Mouse (Mus musculus): ENCODE results near the gene Tacc2. TPM values are rescaled to one million over a fixed set of nuclear protein-coding genes. Genes with fewer than 3 reads are reported as not detected.
A peak's percentile ranks its signal among the peaks of the same experiment; 100 is the strongest.

The Tacc2 gene
- polyA plus RNA-seq, 1 experiment from 2014 or later = 50.8 TPM

GRCm38 (mm10) chr7:130732908-130733307 lies 155.7 kb downstream of the Tacc2 start:
- Histone ChIP-seq H3K4me1 (replicated peaks) (0 out of 2 replicates have a peak, but pooled peaks cover 4% of the 10 kb centered on the region), H3K4me3 (no peak overlapping the region), H3K27me3 (ENCODE audit: insufficient read depth, poor library complexity, severe bottlenecking) (no peaks in the 10 kb centered on the region), H3K9me3 (no peaks in the 10 kb centered on the region), H3K27ac (no peak overlapping the region), H3K36me3 (peaks cover 87% of the 10 kb centered on the region)
- DNase-seq (ENCODE audit: low spot score) = no peak
- WGBS = 76% methylated on average over 6 of the region's 6 CpGs

DNA sequence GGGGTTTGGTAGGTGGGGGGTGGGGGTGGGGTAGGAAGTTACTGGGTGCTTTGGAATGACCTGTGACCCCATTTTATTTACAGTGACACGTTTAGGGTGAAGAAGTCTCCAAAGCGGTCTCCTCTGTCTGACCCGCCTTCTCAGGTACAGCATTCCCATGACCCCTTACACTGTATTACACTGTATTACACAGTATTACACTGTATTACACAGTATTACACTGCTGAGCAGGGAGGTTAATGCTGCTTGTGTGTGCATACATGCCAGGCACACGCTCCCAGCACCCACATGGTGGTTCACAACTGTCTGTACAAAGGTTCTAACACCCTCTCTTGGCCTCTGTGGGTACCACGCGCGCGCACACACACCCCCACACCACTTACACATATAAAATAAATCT lies 156.2 kb downstream of the Tacc2 start:
- no peaks in the 10 kb centered on the region for H3K9me3 ChIP-seq
- peaks cover 87% of the 10 kb centered on the region for H3K36me3 ChIP-seq
- H3K4me1 ChIP-seq (replicated peaks) = 0 out of 2 replicates have a peak, but pooled peaks cover 4% of the 10 kb centered on the region
- no peak overlapping the region for H3K27ac ChIP-seq
- H3K27me3 ChIP-seq (ENCODE audit: insufficient read depth, poor library complexity, severe bottlenecking) = no peaks in the 10 kb centered on the region
- H3K4me3 ChIP-seq = no peak overlapping the region
- 92% methylated on average over 8 of the region's 8 CpGs for WGBS
- DNase-seq (ENCODE audit: low spot score) = no peak

DNA sequence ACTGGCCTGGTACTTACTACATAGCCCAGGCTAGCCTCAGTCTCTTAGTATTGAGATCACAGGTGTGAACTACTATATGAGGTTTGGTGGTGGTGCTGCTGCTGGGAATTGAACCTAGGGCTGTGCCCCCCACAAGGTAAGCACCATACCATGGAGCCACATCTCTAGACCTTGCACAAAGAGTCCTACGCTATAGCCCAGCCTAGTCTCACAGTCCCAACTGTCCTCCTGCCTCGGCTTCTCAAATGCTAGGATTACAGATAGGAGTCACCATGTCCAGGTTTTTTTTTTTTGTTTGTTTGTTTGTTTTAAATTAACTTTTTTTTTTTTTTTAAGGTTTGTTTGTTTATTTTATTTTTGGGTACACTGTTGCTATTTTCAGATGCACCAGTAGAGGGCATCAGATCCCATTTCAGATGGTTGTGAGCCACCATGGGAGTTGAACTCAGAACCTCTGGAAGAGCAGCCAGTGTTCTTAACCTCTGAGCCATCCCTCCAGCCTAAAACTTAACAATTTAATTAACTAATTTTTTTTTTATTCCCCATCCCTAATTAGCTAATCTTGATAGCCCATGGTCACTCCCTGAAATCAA lies 157.1 kb downstream of the Tacc2 start:
- DNase-seq (ENCODE audit: low spot score) = no peak
- H3K4me3 ChIP-seq = no peak overlapping the region
- peaks cover 87% of the 10 kb centered on the region for H3K36me3 ChIP-seq
- WGBS = 95% methylated on average over 2 of the region's 2 CpGs
- H3K4me1 ChIP-seq (replicated peaks) = 0 out of 2 replicates have a peak, but pooled peaks cover 4% of the 10 kb centered on the region
- no peak overlapping the region for H3K27ac ChIP-seq
- H3K9me3 ChIP-seq = no peaks in the 10 kb centered on the region
- H3K27me3 ChIP-seq (ENCODE audit: insufficient read depth, poor library complexity, severe bottlenecking) = no peaks in the 10 kb centered on the region

DNA sequence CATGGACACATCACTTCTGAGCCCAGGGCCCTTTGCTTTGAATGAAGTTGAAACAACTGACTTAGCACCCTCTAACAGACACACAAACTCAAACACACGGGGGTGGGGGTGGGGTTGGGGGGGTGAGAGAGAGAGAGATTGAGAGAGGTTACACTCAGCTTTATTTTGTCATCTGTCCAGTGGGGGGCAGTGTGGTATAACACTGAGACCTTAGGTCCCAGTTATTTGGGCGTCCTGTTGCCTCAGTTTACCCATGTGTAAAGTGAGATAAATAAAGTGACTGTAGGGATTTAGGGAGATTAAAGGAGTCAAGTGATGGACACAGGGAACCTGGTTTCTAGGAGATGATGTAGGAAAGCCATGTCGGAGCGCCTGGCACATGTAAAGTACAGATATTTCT lies 163.9 kb downstream of the Tacc2 start:
- no peaks in the 10 kb centered on the region for H3K4me1 ChIP-seq (replicated peaks)
- no peak overlapping the region for H3K4me3 ChIP-seq
- H3K9me3 ChIP-seq = no peaks in the 10 kb centered on the region
- H3K27me3 ChIP-seq (ENCODE audit: insufficient read depth, poor library complexity, severe bottlenecking) = no peaks in the 10 kb centered on the region
- DNase-seq (ENCODE audit: low spot score) = no peak
- H3K27ac ChIP-seq = no peak overlapping the region
- H3K36me3 ChIP-seq = peaks cover 100% of the 10 kb centered on the region
- 86% methylated on average over 4 of the region's 4 CpGs for WGBS

- Histone ChIP-seq H3K4me3 (no peak overlapping the region), H3K9me3 (no peaks in the 10 kb centered on the region), H3K27me3 (ENCODE audit: insufficient read depth, poor library complexity, severe bottlenecking) (no peaks in the 10 kb centered on the region), H3K4me1 (replicated peaks) (peaks cover 7% of the 10 kb centered on the region), H3K27ac (no peak overlapping the region), H3K36me3 (peaks cover 99% of the 10 kb centered on the region)
- DNase-seq (ENCODE audit: low spot score) = no peak
- WGBS = 90% methylated on average over 9 of the region's 9 CpGs
These were observed 166.2 kb downstream of the Tacc2 start for GRCm38 (mm10) chr7:130743239-130744025.

- H3K36me3 ChIP-seq = peaks cover 85% of the 10 kb centered on the region
- no peaks in the 10 kb centered on the region for H3K9me3 ChIP-seq
- no peak overlapping the region for H3K4me3 ChIP-seq
- peak overlapping the region; percentile 87 for H3K27ac ChIP-seq
- DNase-seq (ENCODE audit: low spot score) = no peak
- no peaks in the 10 kb centered on the region for H3K27me3 ChIP-seq (ENCODE audit: insufficient read depth, poor library complexity, severe bottlenecking)
- 91% methylated on average over 4 of the region's 4 CpGs for WGBS
- peaks cover 46% of the 10 kb centered on the region for H3K4me1 ChIP-seq (replicated peaks)
These were observed 171.9 kb downstream of the Tacc2 start for GRCm38 (mm10) chr7:130749165-130749564.

DNA sequence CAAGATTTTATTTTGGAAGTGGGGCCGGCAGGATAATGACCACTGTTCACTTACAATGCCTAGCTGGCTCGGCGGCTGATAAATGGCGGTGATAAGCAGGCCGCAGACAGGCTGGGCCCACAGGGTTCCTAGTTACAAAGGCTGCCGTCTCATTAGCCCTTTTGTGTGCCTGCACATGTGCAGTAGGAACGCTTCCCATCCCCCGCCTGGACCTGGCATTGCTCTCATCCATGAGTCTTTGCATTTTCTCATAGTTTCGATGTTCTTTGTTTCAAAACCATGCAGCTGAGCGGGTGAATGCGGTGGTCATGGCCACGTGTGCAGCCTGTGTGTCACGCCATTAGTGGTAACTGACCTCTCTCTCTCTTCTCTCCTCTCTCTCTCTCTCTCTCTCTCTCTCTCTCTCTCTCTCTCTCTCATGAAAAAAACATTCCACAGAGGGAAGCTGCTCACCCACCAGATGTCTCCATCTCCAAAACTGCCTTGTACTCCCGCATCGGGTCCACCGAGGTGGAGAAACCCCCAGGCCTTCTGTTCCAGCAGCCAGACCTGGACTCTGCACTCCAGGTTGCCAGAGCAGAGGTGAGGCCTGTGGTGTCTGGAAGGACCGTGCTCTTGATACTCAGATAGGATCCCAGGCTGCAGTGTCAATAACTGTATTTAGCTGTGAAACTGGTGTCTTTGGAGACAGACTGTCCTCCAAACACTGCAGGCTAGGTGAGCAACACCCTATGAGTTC lies 173.7 kb downstream of the Tacc2 start:
- DNase-seq (ENCODE audit: low spot score) = peak; percentile 76
- Histone ChIP-seq H3K4me3 (peak overlapping the region; percentile 2; the same call in 1 of the 2 replicates), H3K4me1 (replicated peaks) (peaks cover 50% of the 10 kb centered on the region), H3K9me3 (no peaks in the 10 kb centered on the region), H3K27ac (peak overlapping the region; percentile 87), H3K27me3 (ENCODE audit: insufficient read depth, poor library complexity, severe bottlenecking) (no peaks in the 10 kb centered on the region), H3K36me3 (peaks cover 84% of the 10 kb centered on the region)
- 39% methylated on average over 17 of the region's 17 CpGs for WGBS

DNA sequence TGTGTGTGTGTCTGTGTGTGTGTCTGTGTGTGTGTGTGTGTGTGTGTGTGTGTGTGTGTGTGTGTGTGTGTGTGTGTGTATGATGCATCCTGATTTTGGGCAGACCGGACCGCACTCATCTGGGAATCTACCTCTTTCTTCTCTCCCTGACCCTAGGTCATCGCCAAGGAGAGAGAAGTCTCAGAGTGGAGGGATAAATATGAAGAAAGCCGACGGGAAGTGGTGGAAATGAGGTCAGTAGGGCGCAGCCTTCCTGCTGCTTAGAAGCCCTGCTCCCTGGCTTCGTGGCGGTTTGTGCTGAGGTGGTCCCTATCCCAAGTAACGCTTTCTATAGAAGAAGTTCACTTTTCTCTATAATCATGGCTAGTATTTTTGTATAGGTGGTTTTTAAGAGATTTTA lies 174.4 kb downstream of the Tacc2 start:
- DNase-seq (ENCODE audit: low spot score) = peak; percentile 34
- Histone ChIP-seq H3K27me3 (ENCODE audit: insufficient read depth, poor library complexity, severe bottlenecking) (no peaks in the 10 kb centered on the region), H3K9me3 (no peaks in the 10 kb centered on the region), H3K27ac (peak overlapping the region; percentile 87), H3K4me1 (replicated peaks) (peaks cover 55% of the 10 kb centered on the region), H3K4me3 (no peak overlapping the region), H3K36me3 (peaks cover 85% of the 10 kb centered on the region)
- WGBS = 35% methylated on average over 9 of the region's 9 CpGs

DNA sequence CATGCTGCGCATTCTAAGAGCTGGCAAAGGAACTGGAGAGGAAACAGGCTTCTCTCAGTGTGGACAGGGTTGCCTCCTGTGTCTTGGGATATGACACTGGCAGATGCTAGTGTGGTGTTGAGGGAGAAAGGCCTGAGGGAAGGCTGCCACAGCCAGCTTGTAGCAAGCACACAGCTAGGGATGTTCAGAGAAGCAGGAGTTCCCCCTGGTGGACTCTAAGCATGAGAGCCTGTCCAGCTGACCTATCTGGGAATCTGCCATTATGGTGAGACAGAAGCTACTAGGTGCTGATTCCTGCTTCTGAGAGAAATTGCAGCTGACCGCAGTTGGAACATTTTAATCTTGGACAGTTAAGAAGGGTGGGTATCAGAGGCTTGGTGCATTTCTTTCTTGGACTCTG lies 177.6 kb downstream of the Tacc2 start:
- peaks cover 85% of the 10 kb centered on the region for H3K36me3 ChIP-seq
- peaks cover 46% of the 10 kb centered on the region for H3K4me1 ChIP-seq (replicated peaks)
- no peaks in the 10 kb centered on the region for H3K9me3 ChIP-seq
- peak; percentile 25 for DNase-seq (ENCODE audit: low spot score)
- WGBS = 94% methylated on average over 2 of the region's 2 CpGs
- H3K27me3 ChIP-seq (ENCODE audit: insufficient read depth, poor library complexity, severe bottlenecking) = no peaks in the 10 kb centered on the region
- H3K27ac ChIP-seq = no peak overlapping the region; the same call in 1 of the 2 replicates
- H3K4me3 ChIP-seq = no peak overlapping the region

DNA sequence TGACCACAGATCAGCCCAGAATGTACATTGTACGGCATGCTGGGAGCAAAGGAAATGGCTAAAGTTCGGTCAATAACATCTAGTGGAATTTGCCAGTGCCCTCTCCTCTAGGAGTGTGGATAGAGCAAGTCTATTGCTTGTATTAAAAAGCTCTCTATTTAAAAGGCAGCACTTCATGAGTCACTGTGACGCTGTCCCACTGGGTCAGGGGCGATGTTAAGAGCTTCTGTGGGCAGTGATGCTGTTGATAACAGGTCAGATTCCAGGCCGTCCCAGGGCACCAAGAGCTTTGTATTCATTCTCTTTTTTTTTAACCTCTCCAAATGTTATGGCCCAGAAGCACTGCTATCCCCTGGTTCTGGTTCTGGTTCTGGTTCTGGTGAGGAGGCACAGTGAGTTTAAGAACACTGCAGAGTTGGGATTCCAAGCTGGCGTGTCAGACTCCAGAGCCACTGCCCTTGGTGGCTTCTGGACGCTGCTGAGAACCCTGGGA lies 179.2 kb downstream of the Tacc2 start:
- Histone ChIP-seq H3K27ac (no peak overlapping the region), H3K36me3 (peaks cover 96% of the 10 kb centered on the region), H3K9me3 (no peaks in the 10 kb centered on the region), H3K4me1 (replicated peaks) (peaks cover 35% of the 10 kb centered on the region), H3K27me3 (ENCODE audit: insufficient read depth, poor library complexity, severe bottlenecking) (no peaks in the 10 kb centered on the region), H3K4me3 (no peak overlapping the region)
- WGBS = 80% methylated on average over 7 of the region's 7 CpGs
- DNase-seq (ENCODE audit: low spot score) = no peak

- H3K36me3 ChIP-seq = peaks cover 90% of the 10 kb centered on the region
- 84% methylated on average over 11 of the region's 11 CpGs for WGBS
These were observed 180.2 kb downstream of the Tacc2 start for GRCm38 (mm10) chr7:130757326-130757865.

GRCm38 (mm10) chr7:130762071-130762897 lies 185.0 kb downstream of the Tacc2 start:
- Histone ChIP-seq H3K36me3 (peaks cover 81% of the 10 kb centered on the region), H3K4me1 (replicated peaks) (peaks cover 15% of the 10 kb centered on the region), H3K27ac (peak overlapping the region; percentile 71), H3K9me3 (no peaks in the 10 kb centered on the region), H3K27me3 (ENCODE audit: insufficient read depth, poor library complexity, severe bottlenecking) (no peaks in the 10 kb centered on the region), H3K4me3 (no peak overlapping the region)
- 42% methylated on average over 17 of the region's 17 CpGs for WGBS
- DNase-seq (ENCODE audit: low spot score) = peak; percentile 79

More at GRCm38 (mm10) chr7:130757326-130757865, 180.2 kb downstream of the Tacc2 start:
- Histone ChIP-seq H3K4me1 (replicated peaks) (peaks cover 31% of the 10 kb centered on the region), H3K27me3 (ENCODE audit: insufficient read depth, poor library complexity, severe bottlenecking) (no peaks in the 10 kb centered on the region), H3K27ac (peak overlapping the region; percentile 40; the same call in 1 of the 2 replicates), H3K4me3 (no peak overlapping the region), H3K9me3 (no peaks in the 10 kb centered on the region)
- no peak for DNase-seq (ENCODE audit: low spot score)

All from hindbrain, embryonic 10.5 days (tissue).